Mouse (Mus musculus) layer of hippocampus, postnatal 10 days (tissue): ENCODE data around the gene Actg2. TPM values are rescaled to one million over a fixed set of nuclear protein-coding genes. Genes with fewer than 3 reads are reported as not detected.

ENCODE experiments used
- DNase-seq, 2 experiments: peaks; one replicate each; pipeline ENCODE4 v3.0.0; 2021; ENCODE audit warnings: low spot score in 2 of 2
- total RNA-seq, 2 experiments: library from RNA; stranded (reverse); gene quantifications; 2 replicates each; pipeline ENCODE4 v1.2.3; 2021

The Actg2 gene
- total RNA-seq, 2 experiments from 2014 or later = 0.55 to 0.98 TPM

DNA sequence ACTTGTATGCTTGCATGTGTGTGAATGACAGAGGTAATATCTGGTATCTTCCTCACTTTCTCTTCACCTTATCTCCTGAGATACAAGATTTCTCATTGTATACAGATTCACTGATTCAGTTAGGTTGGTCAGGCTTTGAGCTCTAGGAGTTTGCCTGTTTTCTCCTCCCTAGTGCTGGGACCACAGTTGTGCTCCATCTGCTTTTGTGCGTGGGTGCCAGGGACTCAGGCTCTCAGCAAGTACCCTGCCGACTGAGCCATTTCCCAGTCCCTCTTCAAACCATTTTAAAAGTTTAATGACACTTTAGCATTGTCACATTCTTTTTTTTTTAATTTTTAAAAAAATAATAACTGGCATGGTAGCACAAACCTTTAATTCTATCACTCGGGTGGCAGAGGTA is 20.9 kb downstream of the Actg2 start:
- DNase-seq = no peak

GRCm38 (mm10) chr6:83512495-83512894 is 23.6 kb downstream of the Actg2 start:
- DNase-seq = peak; percentile 74

- no peak for DNase-seq
Observed at GRCm38 (mm10) chr6:83510210-83510609, 25.9 kb downstream of the Actg2 start.

- peak in 1 of 2 experiments; percentile 30 for DNase-seq
Observed at GRCm38 (mm10) chr6:83509442-83509841, 26.6 kb downstream of the Actg2 start.

DNA sequence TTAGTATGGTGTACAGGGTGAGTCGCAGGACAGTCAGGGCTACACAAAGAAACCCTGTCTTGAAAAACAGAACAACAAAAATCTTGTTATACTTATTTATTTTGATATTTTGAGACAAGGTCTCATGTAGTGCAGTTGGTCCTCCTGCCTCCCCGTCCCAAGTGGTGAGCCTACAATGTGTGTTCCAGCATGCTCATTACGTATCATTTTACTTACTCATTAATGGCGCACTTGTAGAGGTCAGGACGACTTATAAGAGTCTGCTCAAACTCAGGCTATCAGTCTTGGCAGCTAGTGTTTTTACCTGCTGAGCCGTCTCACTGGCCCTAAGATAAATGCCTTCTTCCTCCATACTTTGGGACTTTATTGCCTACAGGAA is 28.9 kb downstream of the Actg2 start:
- no peak for DNase-seq

DNA sequence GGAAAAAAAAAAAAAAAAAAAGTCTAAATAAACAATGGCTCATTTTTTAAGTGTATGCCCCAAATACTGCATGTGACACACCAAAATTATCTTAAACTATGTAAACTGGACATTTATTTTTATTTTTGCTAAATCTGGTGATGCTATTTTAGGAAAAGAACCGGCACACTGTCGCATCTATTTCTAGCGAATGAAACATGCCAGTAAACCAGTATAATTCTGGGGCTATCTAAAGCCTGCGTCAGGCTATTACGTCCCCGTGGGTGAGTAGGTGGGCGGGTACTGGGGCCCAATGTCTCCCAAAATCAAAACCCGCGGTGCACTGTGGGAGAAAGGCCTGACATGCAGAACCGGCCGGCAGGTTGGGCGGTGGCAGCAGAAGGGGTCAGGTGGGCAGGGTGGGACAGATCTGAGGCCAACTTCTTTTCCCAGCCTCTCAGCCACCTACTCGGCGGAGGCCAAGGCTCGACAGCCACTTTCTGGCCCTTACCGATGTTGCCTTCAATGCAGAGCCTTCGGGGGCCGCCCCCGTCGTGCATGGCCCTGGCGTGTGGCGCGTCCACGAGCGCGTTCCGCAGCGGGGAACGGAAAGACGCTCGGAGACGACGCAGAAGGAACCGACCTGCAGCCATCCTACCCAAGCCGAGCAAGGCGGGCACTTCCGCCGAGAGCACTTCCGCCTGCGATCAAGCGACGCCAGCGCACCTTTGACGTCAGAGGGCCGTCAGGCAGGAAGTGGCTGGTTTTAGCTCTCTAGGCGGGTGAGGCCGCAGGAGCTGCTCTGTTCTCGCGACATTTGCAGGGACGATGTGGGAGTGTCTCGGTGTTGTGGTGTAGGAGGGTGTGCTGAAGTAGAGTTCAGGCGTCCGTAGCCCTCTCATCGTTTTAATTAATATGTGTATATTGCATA is 29.6 kb downstream of the Actg2 start, which contains the start of gene Dguok:
TSS of gene Dguok (minus strand) at position 712 of the 910 bp plus-strand sequence.
- peak; percentile 96 to 97 for DNase-seq

DNA sequence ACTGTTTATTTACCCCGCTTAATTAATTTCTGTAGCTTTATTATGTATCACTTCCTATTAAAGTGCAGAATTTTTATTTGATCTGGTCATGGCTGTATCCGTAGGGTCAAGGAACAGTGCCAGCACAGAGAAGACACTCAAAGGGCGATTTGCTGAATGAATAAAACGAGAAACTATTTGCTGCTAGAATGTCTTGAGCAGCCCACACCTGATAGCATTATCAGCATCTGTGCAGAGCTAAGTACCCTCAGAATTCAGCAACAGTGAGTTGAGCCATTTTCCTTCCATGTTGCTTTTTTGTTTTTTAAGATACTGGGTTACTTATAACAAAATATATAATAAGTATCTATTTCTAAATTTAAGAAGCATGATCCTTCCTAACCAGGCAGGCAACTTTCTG is 30.5 kb downstream of the Actg2 start:
- DNase-seq = no peak

GRCm38 (mm10) chr6:83503361-83503760 is 32.7 kb downstream of the Actg2 start:
- DNase-seq = no peak

- no peak for DNase-seq
Observed at GRCm38 (mm10) chr6:83502656-83503055, 33.4 kb downstream of the Actg2 start.

DNA sequence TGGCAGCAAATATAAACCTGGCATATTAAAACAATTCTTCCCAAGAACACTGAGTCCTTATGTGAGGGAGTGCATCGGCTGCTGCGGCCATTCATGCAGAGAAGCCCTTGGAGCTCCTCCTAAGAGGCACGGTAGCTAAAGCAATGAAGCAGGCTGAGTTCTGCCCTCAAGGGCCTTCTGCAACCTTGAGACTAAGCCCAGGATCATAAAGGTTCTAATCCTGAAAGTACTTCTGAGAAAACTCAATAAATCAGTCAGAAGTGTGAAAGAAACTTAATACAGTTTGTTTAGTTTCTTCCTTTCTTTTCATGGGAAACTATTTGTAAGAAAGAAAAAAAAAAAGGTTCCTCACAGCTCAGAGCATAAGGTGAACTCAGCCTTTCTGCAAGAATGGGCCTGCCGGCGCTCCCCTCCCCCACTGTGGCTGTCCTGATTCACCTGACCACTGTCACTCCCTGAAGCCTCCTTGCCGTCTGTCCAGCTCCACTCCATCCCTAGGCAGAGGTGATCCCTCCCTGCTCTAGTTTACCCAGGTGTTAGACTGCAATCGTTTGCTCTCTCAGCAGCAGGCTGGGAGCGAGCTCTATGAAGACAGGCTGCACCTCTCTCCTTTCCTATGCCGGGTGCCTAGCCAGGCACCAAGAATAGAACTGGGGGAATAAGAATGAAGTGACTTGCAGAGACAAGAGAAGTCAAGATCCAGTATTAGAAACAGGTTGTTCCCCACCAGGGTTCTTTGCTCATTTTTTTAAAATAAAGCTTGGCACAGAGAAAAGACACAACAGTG is 34.3 kb downstream of the Actg2 start:
- no peak for DNase-seq

- DNase-seq = no peak
Observed at GRCm38 (mm10) chr6:83500462-83500861, 35.6 kb downstream of the Actg2 start.

DNA sequence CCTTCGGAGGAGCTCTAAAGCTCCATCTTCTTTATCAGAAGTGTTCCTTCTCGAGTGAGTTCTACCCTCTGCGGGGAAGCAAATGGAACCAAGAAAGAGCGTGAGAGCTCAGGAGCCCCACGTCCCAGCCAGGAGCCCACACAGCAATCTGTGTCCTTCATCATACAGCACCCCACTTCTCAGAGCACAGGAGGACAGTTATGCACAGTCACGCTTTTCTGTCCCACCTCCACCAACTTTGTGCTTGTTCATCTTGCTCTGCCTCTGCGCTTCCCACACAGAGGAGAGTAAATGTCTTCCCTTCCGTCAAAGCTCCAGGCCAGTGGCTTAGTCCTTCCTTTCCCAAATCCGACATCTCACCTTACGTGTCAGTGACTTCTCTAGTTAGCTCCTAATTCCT is 37.0 kb downstream of the Actg2 start:
- DNase-seq = no peak

- DNase-seq = no peak
Observed at GRCm38 (mm10) chr6:83496753-83497710, 39.0 kb downstream of the Actg2 start.

DNA sequence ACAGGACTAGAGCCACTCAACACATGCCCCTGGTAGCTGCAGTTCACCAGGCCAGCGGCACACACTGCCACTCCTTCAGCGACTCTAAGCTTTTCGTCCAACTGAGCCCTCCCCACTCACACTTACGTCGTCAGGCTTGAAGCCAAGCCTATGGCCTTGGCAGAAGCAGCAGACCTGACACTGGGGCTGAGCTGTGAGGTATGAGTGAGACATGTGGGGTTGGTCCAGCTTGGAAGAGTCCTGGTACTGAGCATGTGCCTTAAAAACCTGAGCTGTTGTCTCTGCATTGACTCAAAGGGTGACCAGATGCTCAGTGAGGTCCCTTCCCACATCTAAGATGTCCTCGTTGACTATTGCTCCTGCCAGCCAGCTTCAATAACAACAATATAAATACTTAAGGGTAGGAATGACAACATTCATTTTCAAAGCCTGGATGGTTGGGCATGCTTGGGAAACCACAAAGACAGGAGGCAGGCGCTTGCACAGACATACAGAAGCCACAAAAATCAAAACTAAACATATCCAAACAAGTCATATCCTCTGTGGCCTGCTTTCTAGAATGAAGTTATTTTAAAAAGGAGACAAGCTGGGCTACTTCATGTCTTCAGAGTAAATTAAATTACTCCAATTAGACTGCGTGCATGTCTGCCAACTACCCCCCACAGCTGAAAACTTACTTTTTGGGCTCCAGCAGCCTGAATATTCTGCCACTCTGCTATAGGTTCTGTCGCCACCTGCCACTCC is 39.9 kb downstream of the Actg2 start:
- no peak for DNase-seq

DNA sequence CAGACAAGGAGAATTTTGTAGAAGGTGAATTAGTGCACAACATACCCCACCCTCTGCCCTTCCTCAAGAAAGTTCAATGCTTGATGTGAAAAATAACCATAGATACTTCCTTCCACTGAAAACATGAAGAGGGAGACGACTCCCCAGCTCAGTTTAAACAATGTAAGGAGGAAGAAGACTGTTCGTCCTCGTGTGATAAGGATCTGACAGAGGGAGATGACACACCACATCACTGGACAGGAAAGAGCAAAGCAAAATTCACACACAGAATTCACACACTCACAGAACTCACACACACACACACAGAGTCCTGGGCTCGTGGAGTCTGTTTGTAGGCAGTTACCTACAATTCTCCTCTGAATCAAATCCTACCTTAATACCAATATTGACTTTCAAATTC is 45.4 kb downstream of the Actg2 start:
- DNase-seq = no peak

DNA sequence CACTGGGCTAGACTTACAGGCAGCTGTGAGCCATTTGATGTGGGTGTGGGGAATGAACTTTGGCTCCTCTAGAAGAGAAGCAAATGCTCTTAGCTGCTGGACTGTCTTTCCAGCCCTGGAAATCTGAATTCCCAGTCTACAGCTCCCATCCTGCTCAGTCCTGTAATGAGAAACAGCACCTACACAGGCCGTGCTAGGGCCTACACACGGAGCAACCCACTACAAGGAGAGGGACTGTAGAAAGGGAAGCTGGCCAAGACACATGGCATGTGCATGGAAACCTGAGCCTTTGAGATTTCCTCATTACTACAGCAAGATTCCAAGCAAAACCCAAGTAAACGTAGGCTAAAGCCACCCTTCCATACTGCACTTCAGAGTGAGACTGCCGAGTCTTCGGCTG is 47.9 kb downstream of the Actg2 start:
- no peak for DNase-seq

DNA sequence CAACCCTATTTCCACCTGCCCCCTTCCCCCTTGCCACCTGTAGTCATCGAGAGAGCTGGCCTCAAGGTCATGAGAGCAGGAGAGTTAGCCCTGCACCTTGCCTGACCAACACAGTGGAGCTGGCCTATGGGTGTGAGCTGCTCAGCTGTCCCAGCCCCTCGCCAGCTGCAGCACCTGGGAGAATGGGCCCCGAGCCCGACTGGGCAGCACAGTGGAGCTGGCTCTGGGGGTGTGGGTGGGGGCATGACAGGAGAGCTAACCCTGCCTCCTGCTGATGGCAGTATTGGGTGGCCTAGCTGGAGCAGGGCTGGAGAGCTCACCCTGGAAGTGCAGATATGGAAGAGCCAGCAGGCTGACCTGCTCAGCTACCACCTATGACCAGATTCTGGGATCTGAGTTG is 48.8 kb downstream of the Actg2 start:
- no peak for DNase-seq

DNA sequence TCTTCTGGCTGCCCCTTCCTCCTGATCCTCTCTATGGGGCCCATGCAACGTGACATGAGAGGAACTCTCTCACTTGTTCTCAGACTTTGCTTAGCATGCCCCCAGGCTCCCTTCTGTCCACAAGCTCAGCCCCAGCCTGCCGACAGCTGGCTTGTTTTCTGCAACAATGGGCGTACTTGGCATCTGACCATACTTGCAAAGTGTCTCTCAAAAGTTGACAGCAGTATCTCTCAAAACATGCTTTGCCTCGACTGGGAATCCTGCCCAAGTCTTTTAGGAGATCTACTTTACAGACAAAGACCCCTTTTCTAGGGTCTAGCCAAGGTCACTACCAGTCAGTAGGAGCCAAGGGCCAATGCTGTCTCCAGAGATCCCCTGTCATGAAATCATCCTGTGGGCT is 50.2 kb downstream of the Actg2 start:
- peak in 1 of 2 experiments; percentile 23 for DNase-seq

GRCm38 (mm10) chr6:83483776-83484175 is 52.3 kb downstream of the Actg2 start:
- DNase-seq = no peak

- no peak for DNase-seq
Observed at GRCm38 (mm10) chr6:83482418-83483085, 53.5 kb downstream of the Actg2 start.
